Mouse (Mus musculus): ENCODE results near the gene Ifitm10. TPM values are rescaled to one million over a fixed set of nuclear protein-coding genes. Genes with fewer than 3 reads are reported as not detected.
A peak's percentile ranks its signal among the peaks of the same experiment; 100 is the strongest.
"Not testable (repeated sequence)": the region's sequence is repeated elsewhere in the genome, so short reads cannot be mapped to it uniquely, and the experiment has no call there.

The Ifitm10 gene
- total RNA-seq, 2 experiments from 2014 or later = 2.0 TPM

DNA sequence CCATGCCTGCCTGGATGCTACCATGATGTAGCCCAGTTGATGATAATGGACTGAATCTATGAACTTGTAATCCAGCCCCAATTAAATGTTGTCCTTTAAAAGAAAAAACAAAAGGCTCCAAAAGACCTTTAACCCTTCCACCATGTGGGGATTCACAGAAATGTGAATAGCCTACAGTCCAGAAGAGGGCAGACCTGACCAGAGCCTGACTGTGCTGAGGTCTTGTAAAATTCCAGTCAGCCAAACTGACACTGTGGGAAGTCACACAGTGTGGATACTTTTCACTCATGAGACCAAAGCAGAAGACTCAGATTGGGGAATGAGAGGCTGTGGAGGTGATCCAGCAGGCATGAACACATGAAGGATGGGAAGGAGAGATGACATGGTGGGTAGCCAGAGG lies 12.8 kb downstream of the Ifitm10 start:
- no peak for DNase-seq

GRCm38 (mm10) chr7:142359129-142359528 lies 14.4 kb downstream of the Ifitm10 start:
- DNase-seq = no peak

- no peak for DNase-seq
These were observed 16.0 kb downstream of the Ifitm10 start for GRCm38 (mm10) chr7:142357566-142357965.

GRCm38 (mm10) chr7:142354661-142355233 lies 18.8 kb downstream of the Ifitm10 start:
- DNase-seq = no peak

- no peak for DNase-seq
These were observed 19.7 kb downstream of the Ifitm10 start for GRCm38 (mm10) chr7:142353854-142354253.

- DNase-seq = no peak
These were observed 22.0 kb downstream of the Ifitm10 start for GRCm38 (mm10) chr7:142351569-142351968.

DNA sequence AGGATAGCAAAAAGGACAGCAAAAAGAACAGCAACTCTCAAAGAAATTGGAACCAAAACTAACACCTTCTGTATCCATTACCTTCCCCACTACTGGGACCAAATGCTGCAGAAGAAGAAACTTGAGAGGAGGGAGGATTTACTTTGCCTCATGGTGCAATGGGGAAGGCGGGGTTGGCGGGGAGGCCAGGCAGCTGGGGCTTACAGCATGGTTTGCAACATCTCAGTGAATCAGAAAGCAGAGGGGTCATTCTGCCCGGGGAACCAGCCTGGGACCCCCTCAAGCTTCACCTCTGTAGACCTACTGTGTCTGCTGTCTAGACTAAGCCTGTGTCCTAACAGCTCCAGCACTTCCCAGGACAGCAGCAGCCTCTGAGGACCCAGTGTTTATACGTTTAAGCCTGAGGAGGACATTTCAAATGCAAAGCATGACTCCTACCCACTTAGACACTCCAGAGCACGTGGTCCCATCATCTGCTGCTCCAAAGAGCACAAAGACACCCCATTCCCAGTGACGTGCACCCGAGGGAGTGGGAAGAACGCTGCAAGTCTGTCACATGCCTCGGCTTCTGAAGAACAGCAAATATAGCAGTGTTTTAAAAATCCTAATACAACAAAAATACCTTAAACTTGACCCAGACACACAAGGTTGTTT lies 24.1 kb downstream of the Ifitm10 start:
- no peak for DNase-seq

DNA sequence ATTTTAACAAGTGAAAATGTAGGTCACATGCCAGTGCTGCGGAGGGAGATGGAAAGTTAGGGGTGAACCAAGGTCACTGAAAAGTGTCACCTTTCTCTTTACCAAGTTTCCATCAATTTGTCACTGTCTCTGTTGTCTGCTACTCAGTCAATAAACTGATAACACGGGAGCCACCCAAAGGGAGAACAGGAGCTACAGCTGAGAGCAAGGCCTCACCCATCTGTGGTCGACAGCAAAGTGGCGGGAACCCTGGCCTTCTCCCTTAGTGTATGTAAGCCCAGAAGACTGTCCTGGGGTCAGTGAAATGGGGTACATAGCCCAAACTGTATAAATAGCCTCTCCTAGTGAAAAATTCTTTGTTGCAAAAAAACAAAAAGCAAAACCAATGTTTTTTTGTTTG lies 26.0 kb downstream of the Ifitm10 start:
- no peak for DNase-seq

DNA sequence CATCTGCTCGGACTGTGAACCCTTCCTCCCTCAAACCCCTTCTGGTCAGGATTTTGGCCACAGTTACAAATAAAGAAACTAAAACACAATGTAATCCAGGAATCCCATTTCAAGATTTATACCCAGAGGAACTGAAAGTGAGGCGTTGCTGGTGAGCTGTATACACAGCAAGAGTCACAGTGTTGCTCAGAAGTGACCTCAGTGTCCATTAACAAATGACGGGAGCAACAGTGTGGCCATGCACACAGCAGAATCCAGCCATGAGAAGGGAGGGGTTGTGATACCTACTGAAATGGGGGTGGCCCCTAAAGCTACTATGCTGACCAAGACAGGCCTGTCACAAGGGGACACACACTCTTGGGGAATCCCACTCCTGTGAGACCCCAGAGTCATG lies 31.3 kb downstream of the Ifitm10 start:
- DNase-seq = no peak

DNA sequence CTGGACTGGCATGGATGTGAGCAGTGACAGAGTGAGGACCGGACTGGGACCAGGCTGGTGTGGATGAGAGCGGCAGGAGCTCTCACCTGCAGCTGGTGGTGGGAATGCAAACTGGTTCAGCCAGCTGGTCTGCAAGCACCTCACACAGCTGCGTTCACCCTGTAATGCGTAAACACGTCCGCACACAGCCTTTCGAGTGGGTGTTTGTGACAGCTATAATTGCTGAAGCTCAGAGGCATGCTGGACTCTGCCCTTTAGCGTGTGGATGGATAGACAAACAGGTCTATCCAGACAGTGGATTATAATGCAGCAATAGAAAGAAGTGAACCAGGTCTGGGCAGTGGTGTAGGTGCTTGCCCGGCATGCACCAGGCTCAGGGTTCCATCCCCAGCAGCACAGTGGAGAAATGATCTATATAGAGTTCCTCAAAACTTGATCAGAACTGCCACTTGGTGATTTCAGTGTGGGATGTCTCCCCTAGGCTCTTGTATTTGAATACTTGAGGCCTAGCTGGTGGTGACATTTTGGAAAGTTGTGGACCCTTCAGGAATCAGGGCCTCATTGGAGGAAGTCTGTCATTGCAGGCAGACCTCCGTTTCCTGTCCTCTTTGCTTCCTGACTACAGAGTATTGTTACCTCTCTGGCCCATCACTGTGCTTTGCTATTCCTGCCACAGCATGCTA lies 31.8 kb downstream of the Ifitm10 start:
- no peak for DNase-seq

GRCm38 (mm10) chr7:142340269-142340970 lies 33.1 kb downstream of the Ifitm10 start:
- no peak for DNase-seq

DNA sequence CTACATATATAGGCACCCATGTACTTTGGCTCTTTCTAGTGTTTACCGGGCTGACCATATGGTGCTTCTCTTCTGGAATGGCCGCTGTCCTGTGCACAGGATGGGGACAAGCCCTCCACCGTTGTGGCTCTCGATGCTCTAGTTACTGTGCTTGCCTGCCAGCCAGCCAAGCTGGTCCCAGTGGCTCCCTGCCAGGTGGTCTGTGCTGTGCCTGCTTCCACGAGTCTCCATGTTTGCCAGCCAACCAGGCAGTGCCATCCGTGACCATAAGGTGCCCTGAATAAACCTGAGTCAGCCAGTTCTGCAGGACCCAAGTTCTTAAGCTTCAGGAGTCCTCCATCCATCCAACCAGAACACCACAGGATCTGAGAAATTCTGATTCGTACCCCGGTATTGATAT lies 38.4 kb downstream of the Ifitm10 start:
- DNase-seq = no peak

GRCm38 (mm10) chr7:142334246-142334645 lies 39.3 kb downstream of the Ifitm10 start:
- DNase-seq = peak; percentile 94

DNA sequence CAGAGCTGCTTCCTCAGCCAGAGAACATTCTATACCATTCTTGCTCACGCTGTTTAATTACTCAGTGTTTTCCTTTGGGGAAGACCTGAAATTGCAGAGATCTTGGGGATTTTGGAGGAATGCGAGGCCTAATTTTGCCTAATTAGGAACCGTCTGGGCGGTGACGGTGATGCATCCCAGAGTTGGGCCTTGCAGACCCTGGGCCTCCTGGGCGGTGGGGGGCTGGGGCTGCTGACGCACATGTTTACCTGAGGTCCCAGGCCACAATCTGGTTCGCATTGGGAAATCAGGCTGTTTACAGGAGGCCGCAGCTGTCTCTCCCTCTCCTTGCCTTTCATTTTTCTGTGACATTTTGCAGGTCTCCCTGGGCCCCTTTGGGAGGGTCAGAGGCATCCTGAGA lies 40.8 kb downstream of the Ifitm10 start:
- DNase-seq = not testable (repeated sequence)

DNA sequence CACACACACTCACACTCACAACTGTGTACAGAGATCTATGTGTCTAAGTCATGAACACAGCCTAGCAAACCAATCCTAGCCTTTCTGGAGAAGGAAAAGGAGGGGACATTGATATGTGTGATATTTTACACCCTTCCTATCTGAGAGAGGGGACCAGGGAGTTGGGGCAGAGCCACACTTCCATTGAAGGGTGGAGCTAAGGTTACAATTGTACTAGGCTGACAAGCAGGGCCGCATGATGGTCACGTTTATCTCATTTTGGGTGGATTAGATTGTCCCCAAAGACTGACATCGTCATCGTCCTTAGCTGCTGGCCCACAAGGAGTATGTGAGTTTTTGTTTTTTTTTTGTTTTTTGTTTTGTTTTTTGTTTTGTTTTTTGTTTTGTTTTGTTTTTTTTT lies 42.3 kb downstream of the Ifitm10 start:
- DNase-seq = no peak

DNA sequence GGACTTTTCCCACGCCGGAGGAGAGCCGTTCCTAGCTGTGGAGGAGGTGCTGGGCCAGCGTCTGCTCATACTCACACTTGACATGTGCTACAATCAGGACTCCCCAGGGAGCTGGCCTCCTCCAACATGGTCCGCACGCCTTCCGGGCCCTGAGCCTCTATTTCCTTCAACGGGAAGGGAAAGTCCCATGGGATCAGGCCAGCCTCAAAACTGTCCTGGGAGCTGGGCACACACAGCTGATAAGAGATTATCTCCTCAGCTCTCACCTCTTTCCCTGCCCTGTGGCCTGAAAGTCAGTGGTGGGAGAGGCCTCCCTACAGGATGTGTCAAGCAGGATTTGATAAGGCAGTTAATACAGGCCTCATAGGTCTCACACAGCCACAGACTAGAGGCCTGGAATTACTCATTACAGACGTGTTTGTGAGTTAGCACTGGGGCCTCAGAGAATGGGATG lies 43.3 kb downstream of the Ifitm10 start:
- DNase-seq = peak; percentile 86

DNA sequence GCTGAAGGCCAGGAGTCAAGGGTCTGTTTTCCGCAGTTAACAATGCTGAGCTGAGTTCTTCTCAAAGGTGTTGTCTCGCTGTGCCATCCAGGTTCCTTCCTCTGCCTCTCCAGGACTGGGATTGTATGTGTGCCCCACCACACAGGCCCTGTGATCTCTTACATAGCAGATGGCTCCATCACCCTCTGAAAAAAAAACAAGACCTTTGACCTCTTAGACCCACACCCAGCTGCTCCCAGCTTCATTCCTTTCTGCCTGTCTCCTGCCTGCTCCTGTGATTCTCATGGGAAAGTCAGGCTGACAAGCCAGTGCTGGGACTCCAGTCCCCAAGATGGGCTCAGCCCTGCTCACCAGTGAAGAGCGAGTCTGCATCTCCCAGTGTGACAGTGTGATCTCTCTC lies 45.0 kb downstream of the Ifitm10 start:
- DNase-seq = no peak

DNA sequence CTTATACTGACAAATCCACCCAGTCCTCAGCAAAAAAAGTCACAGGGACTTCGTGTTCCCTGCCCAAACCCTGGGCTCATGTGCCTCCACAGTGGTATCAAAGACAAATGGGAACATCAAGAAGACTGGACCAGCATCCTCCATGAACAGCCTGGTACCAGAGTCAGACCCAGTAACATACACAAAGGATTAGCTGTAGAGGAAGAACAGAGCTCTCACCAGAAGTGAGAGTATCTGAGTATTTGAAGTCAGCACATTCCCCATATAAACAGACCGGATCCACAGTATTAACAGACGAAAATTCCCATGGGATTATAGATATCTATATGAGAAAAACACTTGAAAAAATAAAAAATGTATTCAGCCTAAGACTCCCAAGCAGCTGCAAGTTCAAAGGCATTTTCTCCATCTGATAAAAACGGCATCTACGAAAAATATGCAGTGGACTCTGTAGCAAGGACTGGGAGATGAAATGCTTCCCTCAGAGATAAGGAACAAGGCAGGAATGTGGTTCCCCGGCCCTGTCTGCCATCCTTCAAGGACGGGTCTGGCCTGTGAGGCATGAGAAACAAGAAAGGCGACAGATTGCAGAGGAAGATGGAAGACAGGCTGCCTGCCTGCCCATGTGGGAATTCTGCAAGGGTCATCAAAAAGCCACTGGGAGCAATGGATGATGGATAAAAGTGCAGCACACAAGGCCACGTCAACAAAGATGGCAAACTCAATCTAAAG lies 46.7 kb downstream of the Ifitm10 start:
- no peak for DNase-seq

DNA sequence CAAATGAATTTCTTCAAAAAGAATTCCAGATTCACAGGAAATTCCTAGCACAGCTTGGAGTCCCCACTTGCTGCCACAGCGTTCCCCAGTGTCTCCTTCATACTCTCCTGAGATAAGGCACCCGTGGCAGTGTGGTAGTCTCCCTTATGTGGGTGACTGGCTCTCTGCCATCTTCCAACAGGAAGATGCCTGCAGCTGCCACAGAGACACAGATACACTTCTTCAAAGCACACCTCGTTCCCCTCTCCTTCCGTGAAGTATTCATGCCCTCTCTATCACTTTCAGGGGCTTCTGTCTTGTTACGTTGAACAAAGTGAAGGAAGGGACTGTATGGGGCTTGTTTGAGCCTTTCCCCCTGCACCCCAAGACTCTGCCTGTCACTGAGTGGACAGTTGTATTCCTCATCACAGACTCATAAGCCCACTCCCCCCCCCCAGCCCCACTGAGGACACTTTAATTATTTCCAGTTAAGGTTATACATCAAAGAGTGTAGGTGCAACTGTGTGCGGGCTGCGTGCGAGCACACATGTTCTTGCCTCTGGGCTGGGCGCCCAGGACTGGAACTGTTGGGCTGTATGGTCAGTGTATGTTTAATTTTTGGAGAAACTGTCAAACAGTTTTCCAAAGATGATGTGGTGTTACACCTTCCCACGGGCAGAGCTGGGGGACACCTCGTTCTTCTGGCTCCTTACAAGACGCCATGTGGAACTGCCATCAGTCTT lies 50.0 kb downstream of the Ifitm10 start:
- DNase-seq = no peak

DNA sequence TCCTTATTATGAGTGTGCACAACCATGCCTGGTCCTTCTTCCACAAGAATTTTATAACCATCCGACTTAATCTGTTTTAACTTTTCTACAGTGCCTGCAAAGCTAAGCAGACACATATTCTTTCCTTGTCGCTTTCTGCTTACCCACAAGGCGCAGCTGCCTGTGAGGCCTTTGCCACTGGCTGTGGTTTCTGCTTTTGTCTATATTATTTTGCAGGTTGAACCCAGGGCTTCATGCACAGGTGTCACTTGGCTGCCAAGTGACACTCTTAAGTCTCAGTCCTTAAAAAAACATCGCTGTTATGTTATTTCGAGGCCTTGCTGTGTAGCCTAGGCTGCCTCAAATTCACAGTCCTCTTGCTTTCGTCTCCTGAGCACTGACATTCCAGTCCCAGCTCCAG lies 50.9 kb downstream of the Ifitm10 start:
- no peak for DNase-seq

GRCm38 (mm10) chr7:142321637-142322306 lies 51.8 kb downstream of the Ifitm10 start:
- not testable (repeated sequence) for DNase-seq
